1 mouse cellular context compared by ENCODE assay signal in genomic region chr7:101932551-101932950, GRCm38 (mm10).
TF ChIP-seq lines count a peak whose summit lies in the region.

No protein-coding gene starts in this region.

TF ChIP-seq in CH12.LX, 34 proteins besides CTCF, POLR2A, EP300 and RAD21 (continued from another document):
- TF ChIP-seq GABPA (IDR thresholded peaks at IDR 0.05; ENCODE audit: insufficient replicate concordance, low read depth, low read length) = no peak
- no peak for TF ChIP-seq CHD1 (IDR thresholded peaks at IDR 0.05; ENCODE audit: low read depth, low read length)
- no peak for TF ChIP-seq NELFE (IDR thresholded peaks at IDR 0.05; ENCODE audit: low read depth, low read length)
- no peak for TF ChIP-seq USF1 (IDR thresholded peaks at IDR 0.05; ENCODE audit: low read depth, low read length)
- no peak for TF ChIP-seq IRF4 (IDR thresholded peaks at IDR 0.05; ENCODE audit: low read depth, low read length)
- TF ChIP-seq ELF1 (IDR thresholded peaks at IDR 0.05; ENCODE audit: low read depth, low read length) = no peak
- TF ChIP-seq ZKSCAN1 (IDR thresholded peaks at IDR 0.05; ENCODE audit: borderline replicate concordance, low read depth, low read length) = no peak
- no peak for TF ChIP-seq RCOR1 (conservative IDR thresholded peaks at IDR 0.05; ENCODE audit: low read depth, low read length)
- no peak for TF ChIP-seq SMC3 (IDR thresholded peaks at IDR 0.05; ENCODE audit: low read depth, low read length)
- no peak for TF ChIP-seq JUND (conservative IDR thresholded peaks at IDR 0.05; ENCODE audit: low read depth, low read length)
TF ChIP-seq in CH12.LX: peak in this region for 0.
